In genomic region chr7:126625369-126625768, GRCm38 (mm10) we compare ENCODE assay signal across 9 mouse cellular contexts. TPM values are rescaled to one million over a fixed set of nuclear protein-coding genes. Genes with fewer than 3 reads are reported as not detected.
A peak's percentile ranks its signal among the peaks of the same experiment; 100 is the strongest.
DNase-seq lines count a peak whose midpoint lies in the region; ATAC-seq lines count a peak whose summit lies in the region.
"Had no signal": no experiment of that assay in that cellular context is flagged by ENCODE, and none has a peak within 500 bp of the region (broad histone marks: within the 10 kb centered on the region; RNA-seq: fewer than 3 reads in every experiment).

No protein-coding gene starts in this region.

- peak; percentile 83 to 86 for DNase-seq in adrenal gland, postnatal 36 days
- peak; percentile 56 to 78 for DNase-seq in gastrocnemius, postnatal 4 days (ENCODE audit: low spot score in 2 of 2)
- peak; percentile 49 for DNase-seq in liver, embryonic 11.5 days (ENCODE audit: low spot score)
- DNase-seq in ovary, postnatal 10 days (ENCODE audit: low spot score), result peak; percentile 18
- DNase-seq in yolk sac, embryonic 10.5 days (ENCODE audit: low spot score), result no peak

- H3K4me1 ChIP-seq in erythroblast, embryonic 14.5 days (ENCODE audit: control insufficient read depth), result peaks cover 47% of the 10 kb centered on the region
- H3K4me1 ChIP-seq in kidney, embryonic 14.5 days (ENCODE audit: control insufficient read depth, insufficient read depth, low read length), result 0 out of 2 replicates have a peak, but pooled peaks cover 4% of the 10 kb centered on the region
- H3K4me1 ChIP-seq in liver, embryonic 11.5 days (replicated peaks; ENCODE audit: control insufficient read depth, insufficient read depth, low read length), result peaks cover 33% of the 10 kb centered on the region
- H3K4me1 ChIP-seq: hindbrain, embryonic 15.5 days had no signal

- WGBS in kidney, embryonic 14.5 days, result 28% methylated on average over 6 of the region's 6 CpGs
- WGBS in liver, embryonic 11.5 days, result 42% methylated on average over 6 of the region's 6 CpGs

- no peak overlapping the region for H3K4me2 ChIP-seq in kidney, embryonic 14.5 days (replicated peaks; ENCODE audit: low read depth, low read length)
- peak overlapping the region; percentile 5 for H3K4me2 ChIP-seq in liver, embryonic 11.5 days

- H3K27me3 ChIP-seq in erythroblast, embryonic 14.5 days (ENCODE audit: control insufficient read depth), result no peaks in the 10 kb centered on the region
- H3K27me3 ChIP-seq in kidney, embryonic 14.5 days (ENCODE audit: control insufficient read depth, insufficient read depth, low read length), result no peaks in the 10 kb centered on the region
- H3K27me3 ChIP-seq in liver, embryonic 11.5 days (replicated peaks; ENCODE audit: control insufficient read depth, insufficient read depth, low read length), result no peaks in the 10 kb centered on the region
- H3K27me3 ChIP-seq: hindbrain, embryonic 15.5 days had no signal

- H3K9me3 ChIP-seq in erythroblast, embryonic 14.5 days (ENCODE audit: control insufficient read depth, low read length), result no peaks in the 10 kb centered on the region
- H3K9me3 ChIP-seq in kidney, embryonic 14.5 days (ENCODE audit: control insufficient read depth, low read length), result no peaks in the 10 kb centered on the region
- H3K9me3 ChIP-seq in liver, embryonic 11.5 days (ENCODE audit: control insufficient read depth, low read length), result no peaks in the 10 kb centered on the region
- H3K9me3 ChIP-seq: hindbrain, embryonic 15.5 days had no signal

- H3K36me3 ChIP-seq in erythroblast, embryonic 14.5 days (ENCODE audit: control insufficient read depth), result no peaks in the 10 kb centered on the region
- no peaks in the 10 kb centered on the region for H3K36me3 ChIP-seq in kidney, embryonic 14.5 days (ENCODE audit: control insufficient read depth, insufficient read depth, low read length)
- no peaks in the 10 kb centered on the region for H3K36me3 ChIP-seq in liver, embryonic 11.5 days (ENCODE audit: control insufficient read depth, insufficient read depth, low read length)
- H3K36me3 ChIP-seq: hindbrain, embryonic 15.5 days had no signal

- peak overlapping the region; percentile 7 for H3K4me3 ChIP-seq in erythroblast, embryonic 14.5 days (replicated peaks)
- H3K4me3 ChIP-seq in kidney, embryonic 14.5 days (ENCODE audit: low read length), result no peak overlapping the region
- H3K4me3 ChIP-seq in liver, embryonic 11.5 days (ENCODE audit: low read depth, low read length), result no peak overlapping the region
- H3K4me3 ChIP-seq: hindbrain, embryonic 15.5 days had no signal

- H3K27ac ChIP-seq in kidney, embryonic 14.5 days (ENCODE audit: low read depth, low read length), result no peak overlapping the region
- H3K27ac ChIP-seq in liver, embryonic 11.5 days (ENCODE audit: low read depth, low read length), result no peak overlapping the region
- H3K27ac ChIP-seq: hindbrain, embryonic 15.5 days had no signal

- no peak overlapping the region for H3K9ac ChIP-seq in kidney, embryonic 14.5 days (ENCODE audit: low read depth, low read length)
- no peak overlapping the region for H3K9ac ChIP-seq in liver, embryonic 11.5 days (ENCODE audit: low read depth, low read length)
- H3K9ac ChIP-seq: hindbrain, embryonic 15.5 days had no signal

- ATAC-seq in erythroblast, adult 5-6 weeks (replicated peaks; ENCODE audit: low FRiP score, poor library complexity, severe bottlenecking), result no peak
- peak; percentile 70 for ATAC-seq in kidney, embryonic 14.5 days (ENCODE audit: low FRiP score, low TSS enrichment)
- ATAC-seq in liver, embryonic 11.5 days (replicated peaks; ENCODE audit: low FRiP score), result peak; percentile 82

RNA-seq across cellular contexts. Expression of gene Nupr1, which starts 5.3 kb away (rescaled TPM):
- 0.27 and 0.35 TPM in 2 replicates for polyA plus RNA-seq in erythroblast, embryonic 14.5 days (2012)
- total RNA-seq in erythroblast, adult 5-6 weeks (2015; ENCODE audit: low replicate concordance), result 10.4 and 11.9 TPM in 2 replicates
- total RNA-seq in erythroblast, adult 5-6 weeks (2017; ENCODE audit: low replicate concordance), result 5.9 and 9.0 TPM in 2 replicates
- 10 to 100 TPM; 20.8 to 27.0 TPM for total RNA-seq in adrenal gland, postnatal 36 days (2021)
- 10 to 100 TPM; 18.2 to 21.6 TPM for total RNA-seq in gastrocnemius, postnatal 4 days (2021)
- 2.4 and 2.6 TPM in 2 replicates for polyA plus RNA-seq in kidney, embryonic 14.5 days (2014; fragmentation: Nextera tagmentation; extraction: Ambion mirVana)
- polyA plus RNA-seq in liver, embryonic 11.5 days (2014; fragmentation: Nextera tagmentation; extraction: Ambion mirVana), result 4.3 and 7.1 TPM in 2 replicates

RNA-seq across cellular contexts. Expression of gene Sgf29, which starts 23.7 kb away (rescaled TPM):
- 4.0 and 6.3 TPM in 2 replicates for polyA plus RNA-seq in erythroblast, embryonic 14.5 days (2012)
- 33.6 and 37.9 TPM in 2 replicates for total RNA-seq in erythroblast, adult 5-6 weeks (2015; ENCODE audit: low replicate concordance)
- total RNA-seq in erythroblast, adult 5-6 weeks (2017; ENCODE audit: low replicate concordance), result 6.8 and 17.6 TPM in 2 replicates
- total RNA-seq in adrenal gland, postnatal 36 days (2021), result 10 to 100 TPM; 39.0 to 41.7 TPM
- 10 to 100 TPM; 27.7 to 31.8 TPM for total RNA-seq in gastrocnemius, postnatal 4 days (2021)
- 35.6 and 52.5 TPM in 2 replicates for polyA plus RNA-seq in kidney, embryonic 14.5 days (2014; fragmentation: Nextera tagmentation; extraction: Ambion mirVana)
- polyA plus RNA-seq in liver, embryonic 11.5 days (2014; fragmentation: Nextera tagmentation; extraction: Ambion mirVana), result 53.7 and 64.5 TPM in 2 replicates

RNA-seq across cellular contexts. Expression of gene Il27, which starts 30.6 kb away (rescaled TPM):
- polyA plus RNA-seq in erythroblast, embryonic 14.5 days (2012), result not detected in 2 replicates
- not detected in 2 replicates for total RNA-seq in erythroblast, adult 5-6 weeks (2015; ENCODE audit: low replicate concordance)
- total RNA-seq in erythroblast, adult 5-6 weeks (2017; ENCODE audit: low replicate concordance), result not detected in 2 replicates
- not detected for total RNA-seq in adrenal gland, postnatal 36 days (2021)
- not detected for total RNA-seq in gastrocnemius, postnatal 4 days (2021)
- not detected in 2 replicates for polyA plus RNA-seq in kidney, embryonic 14.5 days (2014; fragmentation: Nextera tagmentation; extraction: Ambion mirVana)
- polyA plus RNA-seq in liver, embryonic 11.5 days (2014; fragmentation: Nextera tagmentation; extraction: Ambion mirVana), result not detected in 2 replicates
- polyA plus RNA-seq: hindbrain, embryonic 15.5 days had no signal

RNA-seq across cellular contexts. Expression of gene Cln3, which starts 39.8 kb away (rescaled TPM):
- 0.14 and 0.22 TPM in 2 replicates for polyA plus RNA-seq in erythroblast, embryonic 14.5 days (2012)
- 4.4 and 30.9 TPM in 2 replicates for total RNA-seq in erythroblast, adult 5-6 weeks (2015; ENCODE audit: low replicate concordance)
- total RNA-seq in erythroblast, adult 5-6 weeks (2017; ENCODE audit: low replicate concordance), result 9.1 and 9.9 TPM in 2 replicates
- 10 to 100 TPM; 34.8 to 40.0 TPM for total RNA-seq in adrenal gland, postnatal 36 days (2021)
- 10 to 100 TPM; 11.8 to 14.1 TPM for total RNA-seq in gastrocnemius, postnatal 4 days (2021)
- polyA plus RNA-seq in kidney, embryonic 14.5 days (2014; fragmentation: Nextera tagmentation; extraction: Ambion mirVana), result 29.8 and 30.4 TPM in 2 replicates
- polyA plus RNA-seq in liver, embryonic 11.5 days (2014; fragmentation: Nextera tagmentation; extraction: Ambion mirVana), result 19.7 and 25.2 TPM in 2 replicates

RNA-seq across cellular contexts. Expression of gene Apobr, which starts 40.6 kb away (rescaled TPM):
- polyA plus RNA-seq in erythroblast, embryonic 14.5 days (2012), result 0.07 and 0.16 TPM in 2 replicates
- total RNA-seq in erythroblast, adult 5-6 weeks (2015; ENCODE audit: low replicate concordance), result 4.8 and 9.8 TPM in 2 replicates
- total RNA-seq in erythroblast, adult 5-6 weeks (2017; ENCODE audit: low replicate concordance), result 9.3 and 9.5 TPM in 2 replicates
- 1 to 10 TPM; 1.5 TPM for total RNA-seq in adrenal gland, postnatal 36 days (2021)
- total RNA-seq in gastrocnemius, postnatal 4 days (2021), result 1 to 10 TPM in 1 of 2 experiments, under 1 TPM in 1; 0.83 to 1.4 TPM
- polyA plus RNA-seq in kidney, embryonic 14.5 days (2014; fragmentation: Nextera tagmentation; extraction: Ambion mirVana), result 0.38 and 0.39 TPM in 2 replicates
- 0.68 and 1.4 TPM in 2 replicates for polyA plus RNA-seq in liver, embryonic 11.5 days (2014; fragmentation: Nextera tagmentation; extraction: Ambion mirVana)
